Mouse (Mus musculus) 3134 (cell line): Measurements from ENCODE around the gene Wipf3.

Experiments
- DNase-seq: peaks from one replicate; pipeline ENCODE4 v3.0.0-alpha.2; 2011; ENCODE audit warnings: low spot score; ENCODE audit not compliant: insufficient read length; ENCODE audit errors: extremely low read depth

Gene Wipf3

GRCm38 (mm10) chr6:54431761-54432160 is 2.4 kb downstream of the Wipf3 start:
- no peak for DNase-seq

- no peak for DNase-seq
Observed at GRCm38 (mm10) chr6:54432191-54432590, 2.8 kb downstream of the Wipf3 start.

GRCm38 (mm10) chr6:54432806-54433545 is 3.6 kb downstream of the Wipf3 start:
- no peak for DNase-seq

- DNase-seq = no peak
Observed at GRCm38 (mm10) chr6:54434171-54434570, 4.8 kb downstream of the Wipf3 start.

GRCm38 (mm10) chr6:54435663-54436062 is 6.3 kb downstream of the Wipf3 start:
- DNase-seq = no peak

- DNase-seq = no peak
Observed at GRCm38 (mm10) chr6:54436286-54436685, 6.9 kb downstream of the Wipf3 start.

- DNase-seq = no peak
Observed at GRCm38 (mm10) chr6:54438510-54438909, 9.1 kb downstream of the Wipf3 start.

GRCm38 (mm10) chr6:54440658-54441057 is 11.3 kb downstream of the Wipf3 start:
- no peak for DNase-seq

GRCm38 (mm10) chr6:54443657-54444056 is 14.3 kb downstream of the Wipf3 start:
- DNase-seq = no peak

- DNase-seq = no peak
Observed at GRCm38 (mm10) chr6:54444086-54444485, 14.7 kb downstream of the Wipf3 start.

GRCm38 (mm10) chr6:54445249-54445818 is 15.9 kb downstream of the Wipf3 start:
- no peak for DNase-seq

GRCm38 (mm10) chr6:54447353-54447752 is 17.9 kb downstream of the Wipf3 start:
- DNase-seq = no peak

GRCm38 (mm10) chr6:54459661-54460060 is 30.3 kb downstream of the Wipf3 start:
- no peak for DNase-seq

- DNase-seq = no peak
Observed at GRCm38 (mm10) chr6:54460172-54460914, 30.9 kb downstream of the Wipf3 start.

- DNase-seq = no peak
Observed at GRCm38 (mm10) chr6:54460915-54461671, 31.7 kb downstream of the Wipf3 start.

- DNase-seq = no peak
Observed at GRCm38 (mm10) chr6:54462766-54463165, 33.4 kb downstream of the Wipf3 start.

GRCm38 (mm10) chr6:54463701-54464458 is 34.5 kb downstream of the Wipf3 start:
- DNase-seq = no peak

GRCm38 (mm10) chr6:54464926-54465325 is 35.5 kb downstream of the Wipf3 start:
- no peak for DNase-seq

GRCm38 (mm10) chr6:54467371-54467770 is 38.0 kb downstream of the Wipf3 start:
- DNase-seq = no peak

- no peak for DNase-seq
Observed at GRCm38 (mm10) chr6:54471866-54472265, 42.5 kb downstream of the Wipf3 start.
